Mouse (Mus musculus): ENCODE data around the gene Sorcs2. TPM values are rescaled to one million over a fixed set of nuclear protein-coding genes. Genes with fewer than 3 reads are reported as not detected.

Sorcs2 gene
- polyA plus RNA-seq, 1 experiment = 19.3 TPM

DNA sequence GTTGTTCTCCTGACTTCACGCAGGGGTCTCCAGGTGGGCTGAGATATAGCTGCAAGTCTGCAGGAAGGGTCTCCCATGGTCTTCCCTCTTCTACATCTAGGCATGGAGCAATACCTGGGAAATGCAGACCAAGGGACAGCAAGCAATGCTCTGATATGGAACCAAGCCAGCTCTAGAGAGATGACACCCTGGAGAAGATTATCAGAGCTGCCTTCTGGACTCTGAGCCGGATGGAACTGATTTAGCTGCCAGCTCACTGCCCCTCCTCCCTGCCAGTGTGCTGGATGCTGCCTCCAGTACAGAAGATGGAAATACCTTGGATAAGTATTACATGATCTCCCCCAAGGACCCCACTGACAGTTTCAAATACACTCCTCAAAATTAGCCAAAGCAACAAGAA is 244.7 kb downstream of the Sorcs2 start:
- DNase-seq = no peak
- no peak for TF ChIP-seq POLR2A (IDR thresholded peaks at IDR 0.05; ENCODE audit: borderline replicate concordance, extremely low read depth, low read depth, low read length)
- TF ChIP-seq CTCF (IDR thresholded peaks at IDR 0.05; ENCODE audit: insufficient read depth, low read length) = no peak
- H3K4me3 ChIP-seq (replicated peaks; ENCODE audit: extremely low read depth, low read depth, low read length) = no peak overlapping the region
- H3K4me1 ChIP-seq (ENCODE audit: control insufficient read depth, insufficient read depth, low read length) = no peaks in the 10 kb centered on the region
- WGBS = 77% methylated on average over 2 of the region's 2 CpGs

DNA sequence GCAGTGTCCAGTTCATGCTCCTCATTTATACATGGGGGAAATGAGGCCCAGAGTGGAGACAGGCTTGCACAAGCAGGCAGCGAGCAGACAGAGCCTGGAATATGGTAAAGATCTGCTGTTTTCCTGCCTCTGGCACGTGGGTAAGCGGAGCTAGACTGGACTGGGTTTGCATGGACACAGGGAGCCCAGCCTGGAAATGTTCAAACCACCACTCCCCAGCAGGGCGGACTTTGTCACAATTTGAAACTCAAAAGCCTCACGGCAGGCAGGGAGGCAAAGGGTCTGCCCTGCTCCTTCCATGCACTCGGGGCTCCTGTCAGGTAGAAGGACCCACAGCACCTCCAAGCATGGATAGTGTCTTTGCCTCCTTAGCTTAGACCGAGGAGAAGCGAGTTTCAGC is 246.9 kb downstream of the Sorcs2 start:
- no peaks in the 10 kb centered on the region for H3K4me1 ChIP-seq (ENCODE audit: control insufficient read depth, insufficient read depth, low read length)
- no peak for TF ChIP-seq POLR2A (IDR thresholded peaks at IDR 0.05; ENCODE audit: borderline replicate concordance, extremely low read depth, low read depth, low read length)
- TF ChIP-seq CTCF (IDR thresholded peaks at IDR 0.05; ENCODE audit: insufficient read depth, low read length) = no peak
- no peak for DNase-seq
- WGBS = 79% methylated on average over 8 of the region's 8 CpGs
- H3K4me3 ChIP-seq (replicated peaks; ENCODE audit: extremely low read depth, low read depth, low read length) = no peak overlapping the region

DNA sequence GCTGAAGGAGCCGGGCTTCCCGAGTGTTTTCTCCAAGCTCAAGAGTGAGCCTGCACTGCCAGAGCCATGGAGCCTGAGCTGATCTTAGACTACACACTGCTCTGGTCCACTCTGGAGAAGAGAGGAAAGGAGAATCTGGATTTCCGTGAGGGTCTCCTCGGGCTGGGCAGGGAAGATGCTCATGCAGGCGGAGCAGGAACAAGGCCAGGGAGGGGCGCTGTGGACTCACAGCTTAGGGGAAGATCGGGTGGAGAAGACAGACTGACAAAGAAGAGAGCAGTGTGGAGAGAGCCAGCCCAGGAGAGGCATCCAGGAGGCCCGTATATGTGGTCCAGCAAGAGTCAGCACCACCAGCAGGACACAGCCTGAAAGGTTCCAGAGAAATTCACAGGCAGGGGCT is 248.8 kb downstream of the Sorcs2 start:
- TF ChIP-seq CTCF (IDR thresholded peaks at IDR 0.05; ENCODE audit: insufficient read depth, low read length) (no peak), POLR2A (IDR thresholded peaks at IDR 0.05; ENCODE audit: borderline replicate concordance, extremely low read depth, low read depth, low read length) (no peak)
- 62% methylated on average over 8 of the region's 8 CpGs for WGBS
- DNase-seq = no peak
- no peak overlapping the region for H3K4me3 ChIP-seq (replicated peaks; ENCODE audit: extremely low read depth, low read depth, low read length)
- H3K4me1 ChIP-seq (ENCODE audit: control insufficient read depth, insufficient read depth, low read length) = no peaks in the 10 kb centered on the region

DNA sequence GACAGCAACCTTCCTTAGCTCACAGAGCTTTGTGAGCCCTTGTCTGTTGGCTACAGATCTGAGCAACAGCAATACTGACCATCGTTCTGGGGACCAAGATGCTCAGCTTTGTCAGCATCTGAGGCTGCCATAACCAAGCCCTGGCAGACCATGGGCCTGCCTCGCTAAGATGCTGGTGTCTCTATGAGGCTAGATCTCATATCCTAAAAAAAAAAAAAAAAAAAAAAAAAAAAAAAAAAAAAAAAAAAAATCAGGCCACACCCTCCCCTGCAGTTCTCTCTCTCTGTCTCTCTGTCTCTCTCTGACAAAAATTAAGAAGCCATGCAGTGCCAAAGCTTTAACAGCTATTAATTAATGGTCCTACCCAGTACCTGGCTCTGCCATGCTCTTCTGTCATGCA is 251.3 kb downstream of the Sorcs2 start:
- WGBS = 92% methylated on average over 2 of the region's 2 CpGs

DNA sequence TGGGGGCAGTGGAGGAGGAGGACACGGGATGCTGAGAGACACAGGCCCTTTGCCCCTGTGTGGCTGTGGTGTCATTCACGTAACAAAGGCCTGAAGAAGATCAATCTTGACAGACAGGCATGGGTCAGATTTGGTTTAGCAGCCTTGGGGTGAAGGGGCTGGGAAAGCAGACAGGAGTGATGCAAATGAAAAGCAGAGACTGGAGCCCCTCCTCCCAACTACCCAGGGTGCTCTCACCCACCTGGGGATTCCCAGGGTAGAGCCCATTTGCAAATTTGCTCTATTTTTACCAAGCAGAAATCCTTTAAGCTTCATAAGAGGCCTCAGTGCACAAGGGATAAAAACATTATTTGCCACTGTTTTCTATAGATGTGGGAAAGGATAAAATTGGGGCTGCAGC is 253.4 kb downstream of the Sorcs2 start:
- WGBS = 56% methylated on average over 2 of the region's 2 CpGs
- TF ChIP-seq CTCF (IDR thresholded peaks at IDR 0.05; ENCODE audit: insufficient read depth, low read length) (no peak), POLR2A (IDR thresholded peaks at IDR 0.05; ENCODE audit: borderline replicate concordance, extremely low read depth, low read depth, low read length) (no peak)
- DNase-seq = no peak

More for the DNA sequence above, 251.3 kb downstream of the Sorcs2 start:
- DNase-seq = no peak
- Histone ChIP-seq H3K4me1 (ENCODE audit: control insufficient read depth, insufficient read depth, low read length) (no peaks in the 10 kb centered on the region), H3K4me3 (replicated peaks; ENCODE audit: extremely low read depth, low read depth, low read length) (no peak overlapping the region)
- TF ChIP-seq CTCF (IDR thresholded peaks at IDR 0.05; ENCODE audit: insufficient read depth, low read length) (no peak), POLR2A (IDR thresholded peaks at IDR 0.05; ENCODE audit: borderline replicate concordance, extremely low read depth, low read depth, low read length) (no peak)

DNA sequence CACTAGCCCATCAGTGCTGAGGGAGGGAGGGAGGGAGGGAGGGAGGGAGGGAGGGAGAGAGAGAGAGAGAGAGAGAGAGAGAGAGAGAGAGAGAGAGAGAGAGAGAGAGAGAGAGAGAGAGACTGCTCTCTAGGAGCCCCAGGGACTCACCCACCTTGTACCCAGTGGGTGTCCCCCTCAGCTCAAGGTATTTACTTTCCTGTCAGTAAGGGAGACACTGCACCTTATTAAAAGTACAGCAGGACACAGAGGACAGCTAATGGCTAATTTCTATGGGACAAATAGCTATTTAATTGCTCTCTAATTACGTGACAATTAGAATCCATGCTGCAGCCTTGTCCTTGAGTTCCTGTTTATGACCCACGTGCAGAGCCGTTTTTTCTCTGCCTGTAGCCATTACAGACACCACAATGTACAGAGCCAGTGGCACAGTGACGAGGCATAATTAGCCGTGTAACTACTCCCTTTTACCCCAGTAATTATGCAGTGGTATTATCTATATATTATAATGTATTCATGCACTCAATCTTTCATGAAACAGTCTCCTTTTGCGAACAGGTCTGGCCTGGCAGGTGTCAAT is 256.2 kb downstream of the Sorcs2 start:
- Histone ChIP-seq H3K4me1 (ENCODE audit: control insufficient read depth, insufficient read depth, low read length) (no peaks in the 10 kb centered on the region), H3K4me3 (replicated peaks; ENCODE audit: extremely low read depth, low read depth, low read length) (no peak overlapping the region)
- WGBS = 65% methylated on average over 6 of the region's 6 CpGs
- no peak for TF ChIP-seq POLR2A (IDR thresholded peaks at IDR 0.05; ENCODE audit: borderline replicate concordance, extremely low read depth, low read depth, low read length)
- TF ChIP-seq CTCF (IDR thresholded peaks at IDR 0.05; ENCODE audit: insufficient read depth, low read length) = no peak
- no peak for DNase-seq

More for the DNA sequence above, 253.4 kb downstream of the Sorcs2 start:
- Histone ChIP-seq H3K4me1 (ENCODE audit: control insufficient read depth, insufficient read depth, low read length) (no peaks in the 10 kb centered on the region), H3K4me3 (replicated peaks; ENCODE audit: extremely low read depth, low read depth, low read length) (no peak overlapping the region)

DNA sequence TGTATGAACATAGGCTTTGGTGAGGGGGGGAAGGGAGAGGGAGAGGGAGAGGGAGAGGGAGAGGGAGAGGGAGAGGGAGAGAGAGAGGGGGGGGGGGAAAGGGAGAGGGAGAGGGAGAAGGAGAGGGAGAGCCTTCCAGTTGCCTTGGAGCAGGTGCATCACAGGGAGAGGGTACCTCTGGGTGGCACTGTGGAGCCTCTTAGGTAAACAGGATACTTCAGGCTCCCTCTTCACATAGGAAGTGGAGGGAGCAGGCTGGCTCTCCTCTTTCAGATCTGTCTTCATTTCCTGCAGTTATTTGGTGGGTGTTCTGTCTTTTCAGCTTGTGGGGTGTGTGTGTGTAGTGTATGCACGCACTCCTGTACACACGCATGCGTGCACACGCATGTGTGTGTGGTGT is 256.8 kb downstream of the Sorcs2 start:
- Histone ChIP-seq H3K4me3 (replicated peaks; ENCODE audit: extremely low read depth, low read depth, low read length) (no peak overlapping the region), H3K4me1 (ENCODE audit: control insufficient read depth, insufficient read depth, low read length) (no peaks in the 10 kb centered on the region)
- TF ChIP-seq POLR2A (IDR thresholded peaks at IDR 0.05; ENCODE audit: borderline replicate concordance, extremely low read depth, low read depth, low read length) (no peak), CTCF (IDR thresholded peaks at IDR 0.05; ENCODE audit: insufficient read depth, low read length) (peak; percentile 54)
- peak; percentile 18 for DNase-seq
- 77% methylated on average over 4 of the region's 4 CpGs for WGBS

DNA sequence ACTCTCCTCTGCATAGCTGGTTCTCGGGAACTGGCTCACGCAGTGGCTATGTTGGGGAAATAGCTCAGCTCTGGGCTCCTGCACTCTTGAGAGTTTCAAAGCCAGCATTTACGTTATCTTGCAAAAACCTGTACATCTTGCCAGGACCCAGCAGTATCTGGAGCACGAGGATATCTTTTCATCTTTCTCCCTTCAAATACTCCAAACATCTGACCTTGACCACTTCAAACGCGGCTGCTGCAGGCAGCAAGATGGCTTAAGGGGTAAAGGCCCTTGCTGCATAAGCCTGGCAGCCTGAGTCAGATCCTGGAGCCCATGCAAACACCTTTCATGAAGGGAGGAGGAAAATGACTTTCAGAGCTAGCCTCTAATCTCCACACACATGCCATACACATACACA is 258.2 kb downstream of the Sorcs2 start:
- WGBS = 55% methylated on average over 6 of the region's 6 CpGs
- Histone ChIP-seq H3K4me1 (ENCODE audit: control insufficient read depth, insufficient read depth, low read length) (no peaks in the 10 kb centered on the region), H3K4me3 (replicated peaks; ENCODE audit: extremely low read depth, low read depth, low read length) (no peak overlapping the region)
- no peak for DNase-seq
- TF ChIP-seq CTCF (IDR thresholded peaks at IDR 0.05; ENCODE audit: insufficient read depth, low read length) = no peak
- TF ChIP-seq POLR2A (IDR thresholded peaks at IDR 0.05; ENCODE audit: borderline replicate concordance, extremely low read depth, low read depth, low read length) = no peak

DNA sequence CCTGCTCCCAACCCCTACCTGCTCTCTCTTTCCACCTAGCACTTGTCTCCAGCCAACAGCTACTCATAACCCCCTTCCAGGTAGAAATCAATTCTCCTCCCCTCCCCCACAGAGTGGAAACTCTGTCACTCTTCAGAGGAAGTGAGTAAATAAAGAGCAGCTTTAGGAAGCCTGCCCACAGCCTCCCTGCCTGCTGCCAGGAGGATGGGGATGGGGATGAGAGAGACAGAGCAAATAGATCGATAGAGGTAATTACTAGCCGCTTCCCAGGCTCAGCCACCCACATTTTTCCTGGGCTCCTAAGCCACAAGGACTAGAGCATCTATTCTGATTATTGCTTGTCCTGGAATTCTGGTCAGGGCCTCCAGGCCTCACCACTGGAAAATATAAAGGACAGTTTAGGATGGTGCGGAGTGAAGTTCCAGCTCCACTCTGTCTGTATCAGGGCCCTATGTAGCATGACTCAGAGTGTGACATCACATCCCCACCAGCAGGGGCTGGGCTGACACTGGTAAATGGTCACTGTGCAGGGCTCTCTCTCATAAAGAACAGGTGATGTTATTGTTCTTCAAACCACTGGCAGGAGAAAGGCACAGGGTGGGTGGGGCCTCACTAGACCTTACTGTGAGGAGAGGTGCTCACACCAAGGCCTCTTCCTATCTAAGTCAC is 261.9 kb downstream of the Sorcs2 start:
- WGBS = 84% methylated on average over 3 of the region's 3 CpGs
- TF ChIP-seq POLR2A (IDR thresholded peaks at IDR 0.05; ENCODE audit: borderline replicate concordance, extremely low read depth, low read depth, low read length) = no peak
- no peak for TF ChIP-seq CTCF (IDR thresholded peaks at IDR 0.05; ENCODE audit: insufficient read depth, low read length)

DNA sequence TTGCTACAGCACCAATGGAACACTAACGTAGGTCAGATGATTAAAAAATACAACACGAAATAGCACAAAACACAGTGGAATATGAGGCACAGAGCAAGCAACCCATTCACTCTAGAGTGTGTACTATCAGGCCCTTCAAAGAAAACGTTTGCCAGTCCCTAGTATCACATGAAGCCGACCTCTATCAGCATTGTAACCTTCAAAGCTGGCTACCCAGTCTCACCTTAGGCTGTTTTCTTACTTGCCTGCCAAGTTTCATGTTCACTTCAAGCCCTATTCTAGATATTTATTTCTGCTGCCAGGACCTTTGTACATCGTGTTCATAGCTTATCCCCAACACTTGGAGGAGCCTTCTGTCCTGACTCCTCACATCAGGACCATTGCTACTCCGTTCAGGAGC is 263.6 kb downstream of the Sorcs2 start:
- DNase-seq = no peak
- no peak for TF ChIP-seq POLR2A (IDR thresholded peaks at IDR 0.05; ENCODE audit: borderline replicate concordance, extremely low read depth, low read depth, low read length)
- TF ChIP-seq CTCF (IDR thresholded peaks at IDR 0.05; ENCODE audit: insufficient read depth, low read length) = no peak
- no peak overlapping the region for H3K4me3 ChIP-seq (replicated peaks; ENCODE audit: extremely low read depth, low read depth, low read length)
- 69% methylated on average over 6 of the region's 6 CpGs for WGBS
- H3K4me1 ChIP-seq (ENCODE audit: control insufficient read depth, insufficient read depth, low read length) = peaks cover 5% of the 10 kb centered on the region; the same call in 1 of the 2 replicates

More for the DNA sequence above, 261.9 kb downstream of the Sorcs2 start:
- Histone ChIP-seq H3K4me3 (replicated peaks; ENCODE audit: extremely low read depth, low read depth, low read length) (no peak overlapping the region), H3K4me1 (ENCODE audit: control insufficient read depth, insufficient read depth, low read length) (no peaks in the 10 kb centered on the region)
- DNase-seq = no peak

Measured in lung, adult 2 months (tissue).